Mouse (Mus musculus): ENCODE results near the gene Npl. TPM values are rescaled to one million over a fixed set of nuclear protein-coding genes. Genes with fewer than 3 reads are reported as not detected.

Npl gene
- total and polyA plus RNA-seq, 2 experiments: 0.40 to 2.5 TPM

- Histone ChIP-seq H3K27ac (replicated peaks; ENCODE audit: insufficient read depth, low read depth, low read length) (no peak overlapping the region), H3K4me3 (ENCODE audit: insufficient read depth, low read depth, low read length) (no peak overlapping the region), H3K36me3 (ENCODE audit: control insufficient read depth, insufficient read depth, low read length) (no peaks in the 10 kb centered on the region), H3K4me1 (ENCODE audit: control insufficient read depth, insufficient read depth, low read length) (no peaks in the 10 kb centered on the region; the same call in 1 of the 2 replicates), H3K9ac (ENCODE audit: low read depth, low read length) (no peak overlapping the region), H3K27me3 (ENCODE audit: control insufficient read depth, insufficient read depth, low read length) (no peaks in the 10 kb centered on the region), H3K79me2 (ENCODE audit: control insufficient read depth, insufficient read depth, low read length) (no peaks in the 10 kb centered on the region)
- peak; percentile 31 for DNase-seq (ENCODE audit: extremely low read depth, low read depth, low spot score)
- WGBS: 9% methylated on average over 2 of the region's 2 CpGs
- TF ChIP-seq CTCF (IDR thresholded peaks at IDR 0.05; ENCODE audit: low read depth, low read length) (peak; percentile 42; the same call in 1 of the 2 replicates), POLR2A (IDR thresholded peaks at IDR 0.05; ENCODE audit: extremely low read depth, insufficient read depth, low read length) (no peak)
Observed at GRCm38 (mm10) chr1:153556896-153557295, 7.1 kb upstream of the Npl start.

GRCm38 (mm10) chr1:153556202-153556601, 6.4 kb upstream of the Npl start:
- no peaks in the 10 kb centered on the region for H3K36me3 ChIP-seq (ENCODE audit: control insufficient read depth, insufficient read depth, low read length)
- H3K27me3 ChIP-seq (ENCODE audit: control insufficient read depth, insufficient read depth, low read length): no peaks in the 10 kb centered on the region
- DNase-seq (ENCODE audit: extremely low read depth, low read depth, low spot score): no peak
- H3K4me1 ChIP-seq (ENCODE audit: control insufficient read depth, insufficient read depth, low read length): no peaks in the 10 kb centered on the region; the same call in 1 of the 2 replicates
- TF ChIP-seq POLR2A (IDR thresholded peaks at IDR 0.05; ENCODE audit: extremely low read depth, insufficient read depth, low read length) (no peak), CTCF (IDR thresholded peaks at IDR 0.05; ENCODE audit: low read depth, low read length) (no peak)
- no peak overlapping the region for H3K27ac ChIP-seq (replicated peaks; ENCODE audit: insufficient read depth, low read depth, low read length)
- H3K9ac ChIP-seq (ENCODE audit: low read depth, low read length): no peak overlapping the region
- H3K79me2 ChIP-seq (ENCODE audit: control insufficient read depth, insufficient read depth, low read length): no peaks in the 10 kb centered on the region
- 96% methylated on average over 4 of the region's 4 CpGs for WGBS
- H3K4me3 ChIP-seq (ENCODE audit: insufficient read depth, low read depth, low read length): no peak overlapping the region

DNA sequence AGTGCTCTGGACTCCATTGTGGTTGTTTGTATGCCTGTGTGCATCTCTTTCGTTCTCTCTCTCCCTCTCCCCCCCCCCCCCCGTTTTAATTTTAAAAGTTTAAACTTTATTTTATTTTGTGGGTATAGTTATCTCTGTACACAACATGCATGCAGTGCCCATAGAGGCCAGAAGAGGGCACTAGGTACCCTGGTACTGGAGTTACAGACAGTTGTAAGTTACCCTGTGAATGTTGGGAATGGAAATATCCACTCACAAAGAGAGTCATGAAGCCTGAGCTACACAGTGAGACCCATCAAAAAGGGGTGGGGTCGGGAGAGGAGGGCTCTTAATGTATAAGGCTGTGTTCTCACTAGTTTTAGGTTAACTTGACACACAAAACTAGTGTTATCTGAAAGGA, 969 bp upstream of the Npl start:
- H3K27me3 ChIP-seq (ENCODE audit: control insufficient read depth, insufficient read depth, low read length): no peaks in the 10 kb centered on the region
- 38% methylated on average over 3 of the region's 3 CpGs for WGBS
- peak; percentile 26 for DNase-seq (ENCODE audit: extremely low read depth, low read depth, low spot score)
- H3K9ac ChIP-seq (ENCODE audit: low read depth, low read length): no peak overlapping the region
- no peaks in the 10 kb centered on the region for H3K4me1 ChIP-seq (ENCODE audit: control insufficient read depth, insufficient read depth, low read length)
- H3K27ac ChIP-seq (replicated peaks; ENCODE audit: insufficient read depth, low read depth, low read length): no peak overlapping the region
- no peak overlapping the region for H3K4me3 ChIP-seq (ENCODE audit: insufficient read depth, low read depth, low read length)
- H3K79me2 ChIP-seq (ENCODE audit: control insufficient read depth, insufficient read depth, low read length): no peaks in the 10 kb centered on the region
- H3K36me3 ChIP-seq (ENCODE audit: control insufficient read depth, insufficient read depth, low read length): no peaks in the 10 kb centered on the region
- TF ChIP-seq CTCF (IDR thresholded peaks at IDR 0.05; ENCODE audit: low read depth, low read length): peak; percentile 52
- no peak for TF ChIP-seq POLR2A (IDR thresholded peaks at IDR 0.05; ENCODE audit: extremely low read depth, insufficient read depth, low read length)

- Histone ChIP-seq H3K4me1 (ENCODE audit: control insufficient read depth, insufficient read depth, low read length) (no peaks in the 10 kb centered on the region), H3K79me2 (ENCODE audit: control insufficient read depth, insufficient read depth, low read length) (no peaks in the 10 kb centered on the region), H3K36me3 (ENCODE audit: control insufficient read depth, insufficient read depth, low read length) (no peaks in the 10 kb centered on the region), H3K9ac (ENCODE audit: low read depth, low read length) (no peak overlapping the region), H3K4me3 (ENCODE audit: insufficient read depth, low read depth, low read length) (no peak overlapping the region), H3K27ac (replicated peaks; ENCODE audit: insufficient read depth, low read depth, low read length) (no peak overlapping the region), H3K27me3 (ENCODE audit: control insufficient read depth, insufficient read depth, low read length) (no peaks in the 10 kb centered on the region)
- DNase-seq (ENCODE audit: extremely low read depth, low read depth, low spot score): no peak
- TF ChIP-seq CTCF (IDR thresholded peaks at IDR 0.05; ENCODE audit: low read depth, low read length) (no peak), POLR2A (IDR thresholded peaks at IDR 0.05; ENCODE audit: extremely low read depth, insufficient read depth, low read length) (no peak)
- WGBS: 70% methylated on average over 8 of the region's 8 CpGs
Observed at GRCm38 (mm10) chr1:153547555-153547954, 2.3 kb downstream of the Npl start.

- H3K79me2 ChIP-seq (ENCODE audit: control insufficient read depth, insufficient read depth, low read length): no peaks in the 10 kb centered on the region
Observed at GRCm38 (mm10) chr1:153545196-153545595, 4.6 kb downstream of the Npl start.

GRCm38 (mm10) chr1:153542726-153543320, 7.0 kb downstream of the Npl start:
- no peaks in the 10 kb centered on the region for H3K36me3 ChIP-seq (ENCODE audit: control insufficient read depth, insufficient read depth, low read length)
- peak overlapping the region; percentile 9; the same call in 1 of the 2 replicates for H3K27ac ChIP-seq (replicated peaks; ENCODE audit: insufficient read depth, low read depth, low read length)
- TF ChIP-seq CTCF (IDR thresholded peaks at IDR 0.05; ENCODE audit: low read depth, low read length) (no peak), POLR2A (IDR thresholded peaks at IDR 0.05; ENCODE audit: extremely low read depth, insufficient read depth, low read length) (no peak)
- H3K9ac ChIP-seq (ENCODE audit: low read depth, low read length): no peak overlapping the region
- peak; percentile 22 for DNase-seq (ENCODE audit: extremely low read depth, low read depth, low spot score)
- WGBS: 34% methylated on average over 7 of the region's 7 CpGs
- no peaks in the 10 kb centered on the region for H3K79me2 ChIP-seq (ENCODE audit: control insufficient read depth, insufficient read depth, low read length)
- H3K4me3 ChIP-seq (ENCODE audit: insufficient read depth, low read depth, low read length): no peak overlapping the region
- no peaks in the 10 kb centered on the region for H3K27me3 ChIP-seq (ENCODE audit: control insufficient read depth, insufficient read depth, low read length)
- H3K4me1 ChIP-seq (ENCODE audit: control insufficient read depth, insufficient read depth, low read length): no peaks in the 10 kb centered on the region

More at GRCm38 (mm10) chr1:153545196-153545595, 4.6 kb downstream of the Npl start:
- no peak for DNase-seq (ENCODE audit: extremely low read depth, low read depth, low spot score)
- Histone ChIP-seq H3K27ac (replicated peaks; ENCODE audit: insufficient read depth, low read depth, low read length) (no peak overlapping the region), H3K27me3 (ENCODE audit: control insufficient read depth, insufficient read depth, low read length) (no peaks in the 10 kb centered on the region), H3K4me1 (ENCODE audit: control insufficient read depth, insufficient read depth, low read length) (no peaks in the 10 kb centered on the region), H3K9ac (ENCODE audit: low read depth, low read length) (no peak overlapping the region), H3K4me3 (ENCODE audit: insufficient read depth, low read depth, low read length) (no peak overlapping the region), H3K36me3 (ENCODE audit: control insufficient read depth, insufficient read depth, low read length) (no peaks in the 10 kb centered on the region)
- TF ChIP-seq CTCF (IDR thresholded peaks at IDR 0.05; ENCODE audit: low read depth, low read length) (no peak), POLR2A (IDR thresholded peaks at IDR 0.05; ENCODE audit: extremely low read depth, insufficient read depth, low read length) (no peak)
- WGBS: 86% methylated on average over 2 of the region's 2 CpGs

Data from liver, adult 2 months (tissue).